Mouse (Mus musculus) layer of hippocampus, postnatal 14 days (tissue): ENCODE measurements at regions not wholly inside any gene's neighbourhood (a gene's known extent, or its start where the extent isn't known, plus 50 kb on each side); places are given as distances from the start of the nearest gene placed in this dataset.
"Not testable (repeated sequence)": the region's sequence is repeated elsewhere in the genome, so short reads cannot be mapped to it uniquely, and the experiment has no call there.

Experiments
- DNase-seq, 2 experiments: peaks; one replicate each; pipeline ENCODE4 v3.0.0; 2021 to 2022; ENCODE audit warnings: low spot score in 2 of 2, mixed read lengths in 1 of 2

DNA sequence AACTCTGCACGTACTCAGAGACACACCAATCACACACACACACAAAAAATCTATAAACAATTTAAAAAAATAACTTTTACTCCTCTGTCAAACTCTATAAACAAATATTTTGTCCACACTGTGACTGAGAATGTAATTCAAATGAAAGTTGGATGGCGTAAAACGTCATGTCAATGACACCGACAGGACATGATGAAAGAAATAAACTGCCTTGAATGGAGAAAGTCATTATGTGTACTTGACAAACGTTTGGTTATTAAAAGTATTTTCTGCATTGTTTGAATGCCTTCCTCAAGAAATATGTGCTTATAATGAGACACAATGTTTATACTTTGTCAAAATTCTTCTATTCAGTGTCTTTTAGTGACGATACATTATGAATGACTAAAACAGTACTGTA, 1171.6 kb upstream of the Pcdh20 start:
- no peak for DNase-seq

DNA sequence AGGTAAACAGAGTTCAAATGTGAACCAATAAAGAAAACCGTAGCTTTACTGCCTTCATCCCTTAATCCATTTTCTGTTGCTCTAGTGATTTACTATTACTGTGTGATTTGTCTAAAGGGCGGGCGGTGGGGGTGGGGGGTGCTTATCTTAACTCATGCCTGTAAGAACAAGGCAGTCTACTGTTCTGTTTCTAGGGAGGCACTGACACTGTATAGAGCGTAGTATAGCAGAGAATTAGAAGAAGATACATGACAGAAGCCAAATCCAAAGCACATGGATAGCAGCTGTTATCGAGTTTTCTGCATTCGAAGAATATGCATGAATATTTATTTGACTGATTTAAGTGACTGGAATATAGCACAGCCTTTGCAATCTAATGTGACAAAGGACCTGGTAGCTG, 1168.1 kb upstream of the Pcdh20 start:
- peak in 1 of 2 experiments; percentile 4 for DNase-seq

DNA sequence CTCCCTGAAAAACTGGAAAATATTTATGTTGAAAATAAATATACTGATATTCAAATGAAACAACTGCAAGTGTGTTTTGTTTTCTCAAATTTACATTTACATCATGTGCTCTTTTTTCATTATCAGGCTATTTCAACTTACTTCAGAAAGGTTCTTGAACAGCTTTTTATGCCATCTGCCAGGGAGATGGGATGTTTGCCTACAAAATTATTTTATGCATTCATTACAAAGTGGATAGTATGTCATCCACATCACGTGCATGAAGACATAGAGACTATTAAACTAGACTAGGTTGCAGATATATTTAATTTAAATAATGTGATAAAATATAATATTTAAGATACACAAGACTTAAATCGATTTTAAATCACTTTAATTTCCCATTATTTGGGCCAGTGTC, 1165.5 kb upstream of the Pcdh20 start:
- no peak for DNase-seq

DNA sequence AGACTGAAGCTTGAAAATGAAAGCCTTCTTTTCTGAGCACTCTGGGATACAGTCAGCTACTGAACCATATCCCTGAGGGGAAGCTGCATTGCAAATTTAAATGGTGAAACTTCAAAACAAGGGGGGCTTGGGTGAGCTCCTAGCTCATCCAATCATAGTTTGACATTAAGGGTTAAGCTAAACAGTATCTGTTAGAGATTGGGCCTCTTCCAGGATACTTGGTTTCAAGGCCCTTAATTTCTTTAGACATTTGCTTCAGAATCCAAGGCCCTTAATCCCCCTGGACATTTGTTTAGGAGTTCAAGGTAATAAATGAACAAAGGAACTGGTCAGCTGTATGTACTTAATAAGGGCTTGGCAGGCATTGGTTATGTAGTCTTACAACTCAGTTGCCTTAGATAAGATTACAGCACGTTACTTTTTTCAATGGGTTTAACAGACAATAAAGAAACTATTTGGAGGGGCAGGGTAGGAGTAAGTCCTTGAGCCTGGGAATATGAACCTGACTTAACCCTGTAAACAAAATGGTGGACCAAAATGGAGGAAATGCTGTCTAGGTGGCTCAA, 1163.4 kb upstream of the Pcdh20 start:
- no peak for DNase-seq

DNA sequence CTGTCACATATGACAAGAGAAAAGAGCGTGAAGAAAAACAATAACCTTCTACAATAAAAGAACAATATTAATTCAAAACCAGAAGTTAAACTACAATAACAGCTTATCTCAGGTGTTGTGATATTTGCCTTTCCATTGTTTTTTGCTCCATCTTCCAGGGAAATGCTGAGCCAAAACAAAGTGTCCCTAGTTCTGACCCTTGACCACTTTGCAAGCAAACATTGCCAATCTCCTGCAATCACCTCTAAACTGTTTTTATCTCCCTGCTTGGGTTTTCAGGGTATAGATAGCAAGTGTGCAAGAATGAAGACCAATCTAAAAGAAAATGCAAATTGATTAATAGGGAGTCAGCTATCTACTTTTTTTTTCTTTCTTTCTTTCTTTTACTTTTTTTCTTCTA, 1162.5 kb upstream of the Pcdh20 start:
- DNase-seq, result no peak

DNA sequence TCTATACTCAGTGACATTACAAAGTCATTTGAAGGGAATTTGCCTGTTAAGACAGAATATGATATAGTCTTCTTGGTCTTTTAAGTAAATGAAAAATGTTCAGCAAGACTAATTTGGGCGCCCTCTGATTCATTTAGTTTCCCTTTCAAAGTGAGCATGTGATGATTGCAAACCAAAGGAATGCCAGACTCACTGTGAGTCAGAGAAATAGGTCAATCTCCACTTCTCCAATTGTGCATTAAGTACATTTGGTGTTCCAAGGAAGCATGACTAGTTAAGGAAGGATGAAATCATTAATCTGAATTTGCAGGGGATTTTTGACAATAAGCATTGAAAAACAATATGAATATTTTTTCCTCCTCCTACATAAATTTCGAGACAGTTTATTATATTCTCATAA, 1139.5 kb upstream of the Pcdh20 start:
- DNase-seq, result no peak

DNA sequence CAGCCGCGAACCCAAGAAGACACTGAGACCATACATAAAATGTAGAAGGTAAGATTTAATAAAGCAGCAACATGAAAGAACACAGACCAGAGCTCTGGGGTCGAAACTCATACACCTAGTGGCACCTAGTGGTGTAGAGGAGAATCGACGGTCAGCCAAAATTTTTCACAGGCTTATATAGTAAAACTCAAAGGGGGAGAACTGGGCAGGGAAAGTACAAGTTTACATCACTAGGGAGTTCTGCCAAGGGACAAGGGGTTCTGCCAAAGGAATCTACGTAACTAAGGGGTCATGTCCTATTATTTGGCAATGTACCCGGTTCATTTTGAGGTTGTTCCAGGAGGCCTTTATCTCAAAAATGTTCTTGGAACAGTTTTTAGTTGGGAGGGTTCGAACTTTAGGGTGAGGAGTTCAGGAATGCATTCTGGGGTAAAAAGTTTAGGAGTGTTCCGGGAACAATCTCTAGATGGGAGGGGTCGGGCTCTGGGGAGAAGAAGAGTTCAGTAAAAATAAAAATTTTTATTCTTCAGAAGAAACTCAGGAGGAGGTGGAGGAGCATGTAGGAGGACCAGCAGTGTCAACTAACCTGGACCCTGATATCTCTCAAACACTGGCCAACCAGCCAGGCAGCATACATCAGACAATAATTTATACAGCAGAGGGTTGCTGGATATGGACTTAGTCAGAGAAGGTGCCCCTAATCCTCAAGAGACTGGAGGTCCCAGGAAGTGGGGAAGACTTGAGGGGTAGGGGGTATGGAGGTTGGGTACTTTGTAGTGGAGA, 1138.7 kb upstream of the Pcdh20 start:
- not testable (repeated sequence) for DNase-seq

DNA sequence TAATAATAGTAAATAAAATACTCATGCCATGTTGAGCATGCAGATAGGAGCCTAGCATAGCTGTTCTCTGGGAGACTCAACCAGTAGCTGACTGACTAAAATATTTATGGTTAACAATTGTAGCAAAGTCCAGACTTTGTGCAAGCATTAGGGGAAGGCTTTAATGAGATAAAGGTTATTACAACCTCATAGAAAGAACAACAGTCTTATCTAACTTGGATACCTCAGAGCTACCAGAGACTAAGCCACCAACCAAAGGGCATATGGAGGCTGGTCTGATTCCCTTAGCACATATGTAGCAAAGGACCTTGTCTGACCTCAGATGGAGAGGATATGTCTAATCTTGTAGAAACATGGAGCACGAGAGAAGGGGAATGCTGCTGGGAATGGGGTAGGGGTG, 1136.4 kb upstream of the Pcdh20 start:
- DNase-seq, result no peak

DNA sequence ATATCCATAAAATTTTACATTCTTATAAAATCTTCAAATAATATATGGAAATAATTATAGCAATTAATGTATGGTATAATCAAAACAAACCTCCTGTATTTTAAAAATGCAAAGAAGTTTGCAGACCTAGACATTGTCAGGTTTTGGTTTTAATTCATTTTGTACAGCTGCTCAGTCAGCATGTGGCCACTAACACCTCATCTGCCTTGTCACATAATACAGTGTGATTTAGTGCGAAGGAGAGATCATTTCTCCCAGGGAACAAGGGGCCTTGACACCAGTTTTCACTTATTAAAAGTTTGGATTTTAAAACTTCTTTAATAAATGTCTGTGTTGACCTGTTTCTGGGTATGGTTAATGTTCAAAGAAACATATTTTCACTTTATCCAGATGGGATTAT, 1126.6 kb upstream of the Pcdh20 start:
- DNase-seq, result no peak

DNA sequence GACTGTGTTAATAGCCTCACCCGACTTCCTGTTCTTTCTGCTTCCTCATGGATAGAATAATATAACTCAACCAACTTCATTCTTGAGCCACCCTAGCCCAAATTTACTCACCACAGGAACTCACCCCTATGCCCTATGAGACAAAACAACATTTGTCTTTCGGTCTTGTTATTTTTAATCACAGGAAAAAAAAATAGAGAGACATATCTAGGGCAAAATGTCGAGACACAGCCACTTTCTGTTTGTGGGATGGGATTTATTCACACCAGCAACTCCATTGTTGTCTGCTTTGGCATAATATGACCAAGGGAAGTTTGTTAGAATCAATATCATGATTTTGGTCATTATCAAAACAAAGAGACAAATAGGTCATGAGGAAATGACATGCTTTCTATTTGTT, 1102.4 kb upstream of the Pcdh20 start:
- no peak for DNase-seq

DNA sequence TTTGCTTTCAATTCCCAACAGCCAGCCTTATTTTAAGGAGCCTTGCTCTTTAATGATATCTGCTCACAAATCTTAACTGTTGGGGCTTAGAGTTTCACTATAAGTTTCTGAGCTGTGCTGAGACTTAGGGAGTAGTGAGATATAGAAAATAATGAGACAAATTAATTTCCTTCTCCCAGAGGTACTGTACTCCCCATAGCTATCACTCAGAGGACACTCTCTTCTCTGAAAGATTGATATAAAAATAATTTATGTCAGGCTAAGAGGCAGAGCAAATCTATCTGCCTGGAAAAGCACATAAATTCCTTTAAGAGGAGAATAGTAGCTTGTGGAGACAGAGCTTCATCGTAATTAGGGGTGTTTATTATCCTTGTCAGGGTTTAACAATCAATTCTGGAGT, 1100.5 kb upstream of the Pcdh20 start:
- no peak for DNase-seq

DNA sequence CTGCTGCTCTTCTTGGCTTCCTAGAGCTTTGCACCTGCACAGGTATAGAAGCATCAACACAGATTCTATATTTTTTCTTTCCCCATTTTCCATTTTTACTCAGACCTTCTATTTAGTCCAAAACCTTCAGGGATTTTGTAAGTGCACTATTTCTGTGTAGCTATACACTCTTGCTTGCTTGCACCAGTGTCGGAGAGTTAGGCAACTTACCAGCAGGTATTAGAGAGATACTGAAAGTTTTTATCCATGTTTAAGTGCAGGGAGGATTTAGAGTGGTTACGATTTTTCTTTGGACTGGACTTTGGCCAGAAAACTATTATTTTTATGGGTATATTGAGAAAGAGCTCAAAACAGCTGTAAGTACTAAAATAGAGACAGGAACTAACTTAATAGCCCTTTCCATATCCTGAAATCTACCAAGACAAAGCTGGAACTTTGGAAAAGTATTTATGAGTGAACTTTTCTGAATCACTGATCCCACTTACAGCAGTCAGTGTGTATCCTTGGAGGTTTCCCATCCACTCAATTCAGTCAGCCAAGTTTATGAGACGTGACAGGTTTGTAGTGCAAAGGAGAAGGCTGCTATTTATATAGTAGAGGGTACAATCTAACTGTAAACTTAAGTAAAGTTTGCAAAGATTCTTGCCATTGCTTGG, 1088.8 kb upstream of the Pcdh20 start:
- DNase-seq, result no peak

DNA sequence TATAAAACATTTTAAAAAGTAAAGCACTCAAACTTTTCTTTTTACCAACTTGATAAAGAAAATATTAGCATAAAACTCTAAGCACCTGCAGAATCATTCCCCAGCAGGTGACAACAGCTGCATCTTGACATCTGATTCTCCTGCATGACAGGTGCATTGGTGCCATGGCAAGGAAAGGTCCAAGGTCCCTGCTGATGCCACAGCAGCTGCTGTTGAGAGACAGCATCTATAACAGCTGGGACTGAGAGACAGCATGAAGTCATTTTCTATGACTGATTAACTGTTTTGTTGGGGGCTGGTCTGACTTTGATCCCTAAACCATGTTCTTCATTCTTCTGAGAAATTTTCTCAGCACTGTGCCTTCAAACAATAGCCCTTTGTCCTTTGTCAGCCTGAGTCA, 1086.1 kb upstream of the Pcdh20 start:
- no peak for DNase-seq

DNA sequence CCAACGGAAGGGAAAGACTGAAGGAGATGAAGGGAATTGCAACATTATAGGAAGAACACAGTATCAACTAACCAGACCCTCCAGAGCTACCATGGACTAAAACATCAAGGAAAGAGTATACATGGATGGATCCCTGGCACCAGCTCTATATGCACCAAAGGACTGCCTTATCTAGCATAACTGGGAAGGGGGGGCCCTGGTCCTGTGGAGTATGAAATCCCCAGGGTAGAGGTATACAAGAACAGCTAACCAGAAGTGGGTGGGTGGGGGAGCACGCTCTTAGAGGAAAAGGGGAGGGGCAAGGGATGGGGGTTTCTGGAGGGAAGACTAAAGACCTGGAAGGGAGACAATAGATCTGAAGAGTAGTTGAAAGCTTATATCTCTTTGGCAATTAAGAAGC, 1085.0 kb upstream of the Pcdh20 start:
- no peak for DNase-seq

DNA sequence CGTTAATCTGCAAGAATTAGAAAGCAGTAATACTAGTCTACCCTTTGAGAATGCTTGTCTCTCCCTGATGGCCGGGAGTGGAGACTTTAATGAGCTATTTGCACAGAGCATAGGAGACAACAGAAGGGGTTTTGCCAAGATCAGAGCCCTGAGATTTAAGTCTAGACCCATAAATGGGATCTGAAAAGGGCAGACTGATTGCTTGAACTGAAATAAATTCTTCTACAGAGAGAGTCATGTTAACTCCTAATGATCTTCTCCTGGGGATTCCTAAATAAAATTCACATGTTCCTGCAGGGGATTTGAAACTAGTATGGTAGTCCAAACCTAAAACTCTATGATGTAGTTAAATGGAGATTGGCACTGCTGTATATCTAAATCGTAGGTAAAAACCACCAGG, 1082.9 kb upstream of the Pcdh20 start:
- DNase-seq, result no peak
